ENCODE assay signal across 8 mouse cellular contexts in genomic region chr12:79965471-79966288, GRCm38 (mm10).
DNase-seq lines count a peak whose midpoint lies in the region; ATAC-seq and TF ChIP-seq lines count a peak whose summit lies in the region.

No protein-coding gene starts in this region.

- peak; percentile 53; the same call in 1 of the 2 replicates for TF ChIP-seq POLR2A in heart, adult 2 months (IDR thresholded peaks at IDR 0.05; ENCODE audit: insufficient read depth, low read depth, low read length)

- peaks cover 50% of the 10 kb centered on the region for H3K4me1 ChIP-seq in lung, embryonic 14.5 days (ENCODE audit: insufficient read depth)
- peaks cover 28% of the 10 kb centered on the region for H3K4me1 ChIP-seq in heart, adult 2 months (ENCODE audit: control insufficient read depth, insufficient read depth, low read length)
- H3K4me1 ChIP-seq in kidney, postnatal 0 days (replicated peaks; ENCODE audit: insufficient read depth, low read length): peaks cover 29% of the 10 kb centered on the region
- peaks cover 42% of the 10 kb centered on the region for H3K4me1 ChIP-seq in liver, postnatal 0 days (ENCODE audit: insufficient read depth)

- H3K27me3 ChIP-seq in lung, embryonic 14.5 days (ENCODE audit: insufficient read depth, low read length): no peaks in the 10 kb centered on the region
- H3K27me3 ChIP-seq in heart, adult 2 months (ENCODE audit: control insufficient read depth, insufficient read depth, low read length): no peaks in the 10 kb centered on the region
- no peaks in the 10 kb centered on the region for H3K27me3 ChIP-seq in kidney, postnatal 0 days (ENCODE audit: insufficient read depth, low read length)
- H3K27me3 ChIP-seq in liver, postnatal 0 days (ENCODE audit: insufficient read depth, low read length): no peaks in the 10 kb centered on the region

- no peaks in the 10 kb centered on the region for H3K79me2 ChIP-seq in heart, adult 2 months (replicated peaks; ENCODE audit: control insufficient read depth, insufficient read depth, low read length)

- peak overlapping the region; percentile 27 for H3K4me3 ChIP-seq in lung, embryonic 14.5 days (ENCODE audit: low read depth, low read length)
- H3K4me3 ChIP-seq in heart, adult 2 months: peak overlapping the region; percentile 38
- H3K4me3 ChIP-seq in kidney, postnatal 0 days (replicated peaks; ENCODE audit: low read depth, low read length): peak overlapping the region; percentile 34
- H3K4me3 ChIP-seq in liver, postnatal 0 days (ENCODE audit: low read depth, low read length): peak overlapping the region; percentile 55

- peak overlapping the region; percentile 98 for H3K27ac ChIP-seq in lung, embryonic 14.5 days (ENCODE audit: low read depth)
- peak overlapping the region; percentile 68 for H3K27ac ChIP-seq in heart, adult 2 months
- peak overlapping the region; percentile 81 for H3K27ac ChIP-seq in kidney, postnatal 0 days
- peak overlapping the region; percentile 49 for H3K27ac ChIP-seq in liver, postnatal 0 days (ENCODE audit: low read depth)

- peak; percentile 49 for ATAC-seq in lung, embryonic 14.5 days (ENCODE audit: insufficient read depth)
- peak; percentile 38; the same call in 1 of the 2 replicates for ATAC-seq in kidney, postnatal 0 days (replicated peaks; ENCODE audit: low FRiP score, low read depth)
- peak; percentile 45; the same call in 1 of the 2 replicates for ATAC-seq in liver, postnatal 0 days

- H3K9ac ChIP-seq in lung, embryonic 14.5 days: peak overlapping the region; percentile 56
- peak overlapping the region; percentile 72 for H3K9ac ChIP-seq in heart, adult 2 months (ENCODE audit: low read depth, low read length)
- peak overlapping the region; percentile 56 for H3K9ac ChIP-seq in kidney, postnatal 0 days (ENCODE audit: low read depth, low read length)
- H3K9ac ChIP-seq in liver, postnatal 0 days (replicated peaks): peak overlapping the region; percentile 68

- peak; percentile 78 for DNase-seq in lung, embryonic 14.5 days
- no peak for DNase-seq in lung, postnatal 14 days
- peak; percentile 47 to 73 for DNase-seq in cerebellum, postnatal 25 days
- DNase-seq in heart, adult 2 months: peak; percentile 60 to 65
- peak; percentile 70 for DNase-seq in kidney, postnatal 0 days (ENCODE audit: low spot score)
- DNase-seq in liver, postnatal 0 days: peak; percentile 40
- DNase-seq in right cerebral cortex, adult 2 months (ENCODE audit: low spot score in 2 of 2): peak; percentile 52 to 55
- DNase-seq in T-cell, adult 2 months (ENCODE audit: low spot score): no peak

- 4% methylated on average over 46 of the region's 46 CpGs for WGBS in lung, embryonic 14.5 days
- WGBS in heart, adult 2 months: 4% methylated on average over 46 of the region's 46 CpGs
- WGBS in kidney, postnatal 0 days: 4% methylated on average over 46 of the region's 46 CpGs
- WGBS in liver, postnatal 0 days (ENCODE audit: insufficient replicate concordance): 2% methylated on average over 46 of the region's 46 CpGs

- intact Hi-C loops in heart, adult 2 months (cut with DNase I): loop anchor here (1.0 to 10.0 kb wide), 4 partner anchors 97 to 611 kb away; no protein-coding TSS in a partner anchor

- no peaks in the 10 kb centered on the region for H3K9me3 ChIP-seq in lung, embryonic 14.5 days (ENCODE audit: low read depth, low read length)
- no peaks in the 10 kb centered on the region for H3K9me3 ChIP-seq in kidney, postnatal 0 days (replicated peaks; ENCODE audit: low read length)
- no peaks in the 10 kb centered on the region for H3K9me3 ChIP-seq in liver, postnatal 0 days (ENCODE audit: low read length)

- no peaks in the 10 kb centered on the region for H3K36me3 ChIP-seq in lung, embryonic 14.5 days (ENCODE audit: insufficient read depth)
- H3K36me3 ChIP-seq in heart, adult 2 months (ENCODE audit: control insufficient read depth, insufficient read depth, low read length): peaks cover 3% of the 10 kb centered on the region; the same call in 1 of the 2 replicates
- no peaks in the 10 kb centered on the region for H3K36me3 ChIP-seq in kidney, postnatal 0 days (ENCODE audit: insufficient read depth, low read length)
- no peaks in the 10 kb centered on the region for H3K36me3 ChIP-seq in liver, postnatal 0 days (replicated peaks; ENCODE audit: insufficient read depth, low read length)

- peak overlapping the region; percentile 65 for H3K4me2 ChIP-seq in lung, embryonic 14.5 days
- peak overlapping the region; percentile 67 for H3K4me2 ChIP-seq in kidney, postnatal 0 days (ENCODE audit: low read length)
- H3K4me2 ChIP-seq in liver, postnatal 0 days (ENCODE audit: low read depth, low read length): peak overlapping the region; percentile 82

- no peak for TF ChIP-seq CTCF in lung, embryonic 14.5 days (IDR thresholded peaks at IDR 0.05; ENCODE audit: low read depth)
- no peak for TF ChIP-seq CTCF in heart, adult 2 months (IDR thresholded peaks at IDR 0.05)
- TF ChIP-seq CTCF in kidney, postnatal 0 days (IDR thresholded peaks at IDR 0.05; ENCODE audit: low read depth): no peak
- TF ChIP-seq CTCF in liver, postnatal 0 days (IDR thresholded peaks at IDR 0.05; ENCODE audit: low read depth): no peak

- no peak for TF ChIP-seq EP300 in heart, adult 2 months (IDR thresholded peaks at IDR 0.05; ENCODE audit: insufficient read depth, low read depth, low read length)
- no peak for TF ChIP-seq EP300 in liver, postnatal 0 days (IDR thresholded peaks at IDR 0.05; ENCODE audit: low read depth)

Comparison
In these comparisons a context has a peak if more than half of its experiments do, and no peak if none do; other contexts are left out.
1. DNase-seq: peak in lung, embryonic 14.5 days (single experiment), cerebellum, postnatal 25 days (2 of 2), heart, adult 2 months (2 of 2), kidney, postnatal 0 days (single experiment), liver, postnatal 0 days (single experiment) and right cerebral cortex, adult 2 months (2 of 2); none in lung, postnatal 14 days (single experiment) and T-cell, adult 2 months (single experiment).
2. Peak in every context shown above with its lines, with median percentiles within 50 percentile points of each other: ATAC-seq, H3K27ac ChIP-seq, H3K4me2 ChIP-seq, H3K4me3 ChIP-seq and H3K9ac ChIP-seq.